Mouse (Mus musculus) stomach, embryonic 15.5 days (tissue): ENCODE measurements around the gene Ppp1r9a. TPM values are rescaled to one million over a fixed set of nuclear protein-coding genes. Genes with fewer than 3 reads are reported as not detected.

Experiments used
- ATAC-seq: fragments of 200-750 bp; cut with Nextera tagmentation; 2 replicates; pipeline ENCODE4 v1.8.0; 2017; ENCODE audit warnings: low read depth, moderate number of reproducible peaks, moderate TSS enrichment; ENCODE audit not compliant: insufficient read depth, low FRiP score
- H3K27ac ChIP-seq: fragments of 300-500 bp; sonication (generic); 2 replicates; pipeline ENCODE4 v1.5.1; 2015; ENCODE audit warnings: mild to moderate bottlenecking, inconsistent platforms
- H3K27me3 ChIP-seq: fragments of 300-500 bp; sonication (generic); replicated peaks from 2 replicates; pipeline ENCODE4 v1.6.1; 2015; ENCODE audit warnings: inconsistent platforms
- H3K36me3 ChIP-seq: fragments of 300-500 bp; sonication (generic); 2 replicates; pipeline ENCODE4 v1.6.1; 2015; ENCODE audit warnings: inconsistent platforms
- H3K4me1 ChIP-seq: fragments of 300-500 bp; sonication (generic); 2 replicates; pipeline ENCODE4 v1.6.1; 2015; ENCODE audit warnings: inconsistent platforms
- H3K4me2 ChIP-seq: fragments of 300-500 bp; sonication (generic); 2 replicates; pipeline ENCODE4 v1.6.1; 2015; ENCODE audit warnings: mild to moderate bottlenecking, inconsistent platforms
- H3K4me3 ChIP-seq: fragments of 300-500 bp; sonication (generic); replicated peaks from 2 replicates; pipeline ENCODE4 v1.5.1; 2015; ENCODE audit warnings: inconsistent platforms
- H3K9ac ChIP-seq: fragments of 300-500 bp; sonication (generic); 2 replicates; pipeline ENCODE4 v1.6.1; 2015; ENCODE audit warnings: inconsistent platforms
- H3K9me3 ChIP-seq: fragments of 300-500 bp; sonication (generic); 2 replicates; pipeline ENCODE4 v1.6.1; 2016; ENCODE audit warnings: inconsistent platforms
- WGBS: fragments of 180-500 bp; shearing (Covaris S2); methylation state at CpG from one replicate; pipeline ENCODE4 v1.1.7; 2015; 5-methylcytosine and 5-hydroxymethylcytosine counted together
- polyA plus RNA-seq: library from polyadenylated mRNA; unstranded; fragments of >200 nt; fragmentation: Nextera tagmentation; extraction: Ambion mirVana; gene quantifications from 2 replicates; pipeline ENCODE4 v1.2.1, GENCODE M21; 2015

The Ppp1r9a gene
- polyA plus RNA-seq, 1 experiment from 2014 or later = 16.6 TPM

DNA sequence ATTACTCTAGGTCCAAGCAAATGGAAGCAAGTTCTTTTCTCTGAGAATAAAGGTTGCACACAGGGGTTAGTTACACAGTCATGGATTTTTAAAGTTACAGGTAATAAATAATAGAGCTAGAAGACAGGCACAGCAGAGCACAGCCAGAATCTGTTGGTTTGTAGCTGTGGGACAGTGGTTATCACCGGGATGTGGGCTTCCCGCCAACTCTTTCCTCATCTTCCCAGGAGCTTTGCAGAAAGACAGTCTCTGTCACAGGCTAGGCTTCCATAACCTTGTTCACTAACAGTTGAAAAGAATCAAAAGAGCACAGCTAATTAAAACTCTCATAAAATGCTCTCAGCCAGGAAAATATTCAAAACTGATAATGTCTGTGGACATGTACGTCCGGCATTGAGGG lies 248.5 kb downstream of the Ppp1r9a start:
- H3K27me3 ChIP-seq = no peaks in the 10 kb centered on the region
- no peak overlapping the region for H3K27ac ChIP-seq
- no peak for ATAC-seq
- WGBS = 71% methylated on average over 4 of the region's 4 CpGs
- no peaks in the 10 kb centered on the region for H3K9me3 ChIP-seq
- peaks cover 4% of the 10 kb centered on the region; the same call in 1 of the 2 replicates for H3K4me1 ChIP-seq
- H3K9ac ChIP-seq = no peak overlapping the region
- no peak overlapping the region for H3K4me2 ChIP-seq
- no peak overlapping the region for H3K4me3 ChIP-seq
- H3K36me3 ChIP-seq = no peaks in the 10 kb centered on the region

GRCm38 (mm10) chr6:5152185-5152584 lies 249.5 kb downstream of the Ppp1r9a start:
- no peak overlapping the region for H3K9ac ChIP-seq
- no peaks in the 10 kb centered on the region for H3K36me3 ChIP-seq
- H3K4me3 ChIP-seq = no peak overlapping the region
- 72% methylated on average over 2 of the region's 2 CpGs for WGBS
- no peaks in the 10 kb centered on the region for H3K9me3 ChIP-seq
- H3K27me3 ChIP-seq = no peaks in the 10 kb centered on the region
- no peak overlapping the region for H3K27ac ChIP-seq
- H3K4me2 ChIP-seq = no peak overlapping the region
- ATAC-seq = no peak
- peaks cover 4% of the 10 kb centered on the region; the same call in 1 of the 2 replicates for H3K4me1 ChIP-seq

DNA sequence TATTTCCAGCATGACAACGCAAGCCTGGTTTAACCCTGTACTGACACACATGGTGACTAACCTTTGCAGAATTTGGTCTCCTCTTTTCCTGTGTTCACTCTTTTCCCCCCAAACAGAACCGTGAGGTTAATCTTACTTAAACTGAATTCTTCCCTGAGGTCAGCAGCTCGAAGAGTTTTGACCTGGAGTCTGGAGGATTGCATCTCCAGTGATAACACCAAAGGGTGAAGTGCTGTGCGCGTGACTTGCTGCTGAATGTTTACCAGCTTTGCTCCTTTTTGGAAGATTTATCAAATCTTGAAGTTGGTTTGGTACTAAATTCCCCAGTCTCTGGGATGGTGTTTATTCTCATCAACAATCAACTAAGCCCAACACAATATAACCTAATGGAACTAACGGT lies 252.1 kb downstream of the Ppp1r9a start:
- Histone ChIP-seq H3K27me3 (no peaks in the 10 kb centered on the region), H3K9ac (no peak overlapping the region), H3K4me2 (no peak overlapping the region), H3K9me3 (no peaks in the 10 kb centered on the region), H3K4me1 (peaks cover 4% of the 10 kb centered on the region; the same call in 1 of the 2 replicates), H3K36me3 (no peaks in the 10 kb centered on the region), H3K27ac (no peak overlapping the region), H3K4me3 (no peak overlapping the region)
- ATAC-seq = no peak
- whole genome bisulfite sequencing = 72% methylated on average over 6 of the region's 6 CpGs

- Histone ChIP-seq H3K27ac (no peak overlapping the region), H3K4me1 (peaks cover 4% of the 10 kb centered on the region; the same call in 1 of the 2 replicates), H3K4me2 (no peak overlapping the region), H3K36me3 (no peaks in the 10 kb centered on the region), H3K9me3 (no peaks in the 10 kb centered on the region), H3K27me3 (no peaks in the 10 kb centered on the region), H3K4me3 (no peak overlapping the region), H3K9ac (no peak overlapping the region)
- WGBS = 72% methylated on average over 1 of the region's 1 CpGs
- ATAC-seq = peak; percentile 89
Measured at GRCm38 (mm10) chr6:5155313-5155927, 252.7 kb downstream of the Ppp1r9a start.

- H3K27me3 ChIP-seq = no peaks in the 10 kb centered on the region
- H3K36me3 ChIP-seq = no peaks in the 10 kb centered on the region
- no peak overlapping the region for H3K27ac ChIP-seq
- no peak overlapping the region for H3K4me3 ChIP-seq
- H3K4me1 ChIP-seq = no peaks in the 10 kb centered on the region
- ATAC-seq = peak; percentile 64; the same call in 1 of the 2 replicates
- H3K4me2 ChIP-seq = no peak overlapping the region
- no peak overlapping the region for H3K9ac ChIP-seq
- no peaks in the 10 kb centered on the region for H3K9me3 ChIP-seq
- 68% methylated on average over 6 of the region's 6 CpGs for WGBS
Measured at GRCm38 (mm10) chr6:5156541-5157425, 254.1 kb downstream of the Ppp1r9a start.

DNA sequence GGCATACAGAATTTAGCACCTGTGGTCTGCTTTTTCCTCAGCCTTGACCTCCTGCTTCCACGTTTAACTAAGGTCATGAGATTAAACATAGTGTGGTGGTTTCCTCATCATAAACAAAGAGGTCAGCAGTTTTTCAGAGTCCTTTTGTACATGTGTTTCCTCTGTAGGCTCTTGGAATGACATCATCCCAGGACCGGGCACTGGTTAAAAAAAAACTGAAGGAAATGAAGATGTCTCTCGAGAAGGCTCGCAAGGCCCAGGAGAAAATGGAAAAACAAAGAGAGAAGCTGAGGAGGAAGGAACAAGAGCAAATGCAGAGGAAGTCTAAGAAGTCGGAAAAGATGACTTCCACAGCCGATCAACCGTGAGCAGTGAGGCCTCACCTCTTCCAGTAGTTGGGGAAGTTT lies 256.7 kb downstream of the Ppp1r9a start:
- Histone ChIP-seq H3K27ac (no peak overlapping the region; the same call in 1 of the 2 replicates), H3K9me3 (no peaks in the 10 kb centered on the region), H3K4me1 (no peaks in the 10 kb centered on the region), H3K27me3 (no peaks in the 10 kb centered on the region), H3K9ac (no peak overlapping the region), H3K36me3 (no peaks in the 10 kb centered on the region), H3K4me2 (no peak overlapping the region), H3K4me3 (no peak overlapping the region)
- WGBS = 76% methylated on average over 7 of the region's 7 CpGs
- ATAC-seq = no peak

- H3K9me3 ChIP-seq = no peaks in the 10 kb centered on the region
- H3K4me1 ChIP-seq = no peaks in the 10 kb centered on the region
- 57% methylated on average over 6 of the region's 6 CpGs for WGBS
- ATAC-seq = no peak
- H3K27me3 ChIP-seq = no peaks in the 10 kb centered on the region
- no peak overlapping the region for H3K9ac ChIP-seq
- no peaks in the 10 kb centered on the region for H3K36me3 ChIP-seq
- no peak overlapping the region for H3K4me2 ChIP-seq
- H3K27ac ChIP-seq = no peak overlapping the region
- no peak overlapping the region for H3K4me3 ChIP-seq
Measured at GRCm38 (mm10) chr6:5162052-5162451, 259.3 kb downstream of the Ppp1r9a start.

GRCm38 (mm10) chr6:5163507-5164144 lies 260.9 kb downstream of the Ppp1r9a start:
- Histone ChIP-seq H3K27me3 (no peaks in the 10 kb centered on the region), H3K4me2 (no peak overlapping the region), H3K36me3 (no peaks in the 10 kb centered on the region), H3K27ac (no peak overlapping the region), H3K4me1 (no peaks in the 10 kb centered on the region), H3K4me3 (no peak overlapping the region), H3K9ac (no peak overlapping the region), H3K9me3 (no peaks in the 10 kb centered on the region)
- 95% methylated on average over 14 of the region's 14 CpGs for WGBS
- no peak for ATAC-seq

DNA sequence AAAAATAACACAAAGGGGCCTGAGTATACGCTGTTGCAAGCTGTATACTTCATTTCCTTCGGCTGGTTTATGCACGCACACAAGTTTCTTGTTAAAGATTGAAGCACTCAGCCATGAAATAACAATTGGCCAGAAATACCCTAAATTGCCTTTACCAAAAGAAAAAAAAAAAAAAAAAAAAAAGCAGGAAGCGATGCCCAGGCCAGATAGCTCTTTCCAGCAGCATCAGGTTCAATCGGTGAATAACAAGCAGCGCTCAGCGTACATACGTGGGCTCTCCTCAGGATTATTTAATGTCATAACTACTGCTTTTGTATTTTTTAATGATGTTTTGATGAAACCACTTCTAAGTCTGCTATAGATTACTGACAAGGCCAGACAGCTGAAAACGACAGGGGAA lies 262.1 kb downstream of the Ppp1r9a start:
- no peak for ATAC-seq
- Histone ChIP-seq H3K9ac (no peak overlapping the region), H3K4me1 (no peaks in the 10 kb centered on the region), H3K36me3 (no peaks in the 10 kb centered on the region), H3K4me3 (no peak overlapping the region), H3K27ac (no peak overlapping the region), H3K27me3 (no peaks in the 10 kb centered on the region), H3K4me2 (no peak overlapping the region), H3K9me3 (no peaks in the 10 kb centered on the region)
- WGBS = 71% methylated on average over 9 of the region's 9 CpGs

- Histone ChIP-seq H3K36me3 (no peaks in the 10 kb centered on the region), H3K27me3 (no peaks in the 10 kb centered on the region), H3K4me2 (no peak overlapping the region), H3K27ac (no peak overlapping the region), H3K9ac (no peak overlapping the region), H3K4me1 (0 out of 2 replicates have a peak, but pooled peaks cover under 1% of the 10 kb centered on the region), H3K4me3 (no peak overlapping the region), H3K9me3 (no peaks in the 10 kb centered on the region)
- WGBS = 56% methylated on average over 14 of the region's 14 CpGs
- no peak for ATAC-seq
Measured at GRCm38 (mm10) chr6:5167051-5167677, 264.4 kb downstream of the Ppp1r9a start.

DNA sequence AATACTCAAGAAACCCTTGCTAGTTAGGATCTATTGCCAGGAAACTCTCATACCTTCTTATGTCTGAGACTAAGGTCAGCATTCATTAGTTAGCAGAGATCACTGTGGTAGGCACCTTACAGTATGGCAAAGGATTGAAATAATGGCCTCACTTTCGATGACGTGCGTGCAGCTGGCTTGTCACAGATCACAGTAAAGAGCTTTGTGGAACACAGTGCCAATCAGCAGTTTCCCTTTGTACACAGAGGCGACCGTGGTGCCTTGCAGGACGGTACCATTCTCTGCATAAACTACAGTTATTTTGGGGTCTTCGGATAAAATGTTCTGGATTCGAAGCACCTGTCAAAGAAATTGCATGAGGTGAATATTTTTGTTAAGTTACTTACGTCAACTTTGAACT lies 265.4 kb downstream of the Ppp1r9a start:
- no peaks in the 10 kb centered on the region for H3K27me3 ChIP-seq
- H3K4me3 ChIP-seq = no peak overlapping the region
- H3K36me3 ChIP-seq = no peaks in the 10 kb centered on the region
- no peak for ATAC-seq
- WGBS = 86% methylated on average over 9 of the region's 9 CpGs
- H3K9ac ChIP-seq = no peak overlapping the region
- 0 out of 2 replicates have a peak, but pooled peaks cover 4% of the 10 kb centered on the region for H3K4me1 ChIP-seq
- no peaks in the 10 kb centered on the region for H3K9me3 ChIP-seq
- H3K4me2 ChIP-seq = no peak overlapping the region
- H3K27ac ChIP-seq = no peak overlapping the region
